Mouse (Mus musculus): Measurements from ENCODE around the gene Pde4c. TPM values are rescaled to one million over a fixed set of nuclear protein-coding genes. Genes with fewer than 3 reads are reported as not detected.

The Pde4c gene
- polyA plus RNA-seq, 1 experiment from 2014 or later = 0.54 TPM

- Histone ChIP-seq H3K4me3 (replicated peaks; ENCODE audit: low read length) (peak overlapping the region; percentile 20), H3K27ac (ENCODE audit: low read length) (no peak overlapping the region), H3K4me2 (ENCODE audit: low read length) (peak overlapping the region; percentile 43), H3K4me1 (replicated peaks; ENCODE audit: control insufficient read depth, insufficient read depth, low read length) (peaks cover 18% of the 10 kb centered on the region), H3K36me3 (ENCODE audit: control insufficient read depth, insufficient read depth) (peaks cover 21% of the 10 kb centered on the region), H3K9me3 (ENCODE audit: control insufficient read depth, low read length) (no peaks in the 10 kb centered on the region), H3K9ac (replicated peaks; ENCODE audit: low read depth, low read length) (peak overlapping the region; percentile 46), H3K27me3 (replicated peaks; ENCODE audit: control insufficient read depth, insufficient read depth, low read length) (no peaks in the 10 kb centered on the region)
- ATAC-seq = no peak
- 2% methylated on average over 34 of the region's 34 CpGs for WGBS
These were observed 42.5 kb downstream of the Pde4c start for GRCm38 (mm10) chr8:70765838-70766570.

GRCm38 (mm10) chr8:70766571-70767440, 43.3 kb downstream of the Pde4c start:
- peaks cover 28% of the 10 kb centered on the region for H3K36me3 ChIP-seq (ENCODE audit: control insufficient read depth, insufficient read depth)
- H3K9me3 ChIP-seq (ENCODE audit: control insufficient read depth, low read length) = no peaks in the 10 kb centered on the region
- no peaks in the 10 kb centered on the region for H3K27me3 ChIP-seq (replicated peaks; ENCODE audit: control insufficient read depth, insufficient read depth, low read length)
- H3K4me1 ChIP-seq (replicated peaks; ENCODE audit: control insufficient read depth, insufficient read depth, low read length) = peaks cover 14% of the 10 kb centered on the region
- WGBS = 9% methylated on average over 21 of the region's 21 CpGs
- no peak for ATAC-seq
- H3K27ac ChIP-seq (ENCODE audit: low read length) = no peak overlapping the region
- peak overlapping the region; percentile 46; the same call in 1 of the 2 replicates for H3K9ac ChIP-seq (replicated peaks; ENCODE audit: low read depth, low read length)
- peak overlapping the region; percentile 20 for H3K4me3 ChIP-seq (replicated peaks; ENCODE audit: low read length)
- H3K4me2 ChIP-seq (ENCODE audit: low read length) = peak overlapping the region; percentile 43

DNA sequence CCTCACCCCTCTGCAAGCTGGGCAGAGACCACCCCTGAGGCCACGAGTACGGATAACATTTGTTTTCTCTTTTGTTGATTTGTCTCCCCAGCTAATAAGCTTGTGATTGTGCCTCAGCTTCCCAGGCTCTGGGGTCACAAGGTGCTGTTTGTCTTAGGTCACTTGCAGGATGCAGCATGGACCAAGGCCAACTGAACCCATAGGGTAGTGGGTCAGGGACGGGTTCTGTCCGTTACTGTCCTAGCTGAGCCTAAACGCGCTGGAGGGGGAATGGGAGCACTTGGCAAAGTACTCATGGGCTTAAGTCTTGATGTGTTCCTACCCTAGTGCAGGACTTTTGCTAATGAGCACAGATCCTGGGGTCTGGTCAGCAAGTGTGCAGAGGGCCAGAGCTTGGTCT, 44.0 kb downstream of the Pde4c start:
- Histone ChIP-seq H3K9me3 (ENCODE audit: control insufficient read depth, low read length) (no peaks in the 10 kb centered on the region), H3K27me3 (replicated peaks; ENCODE audit: control insufficient read depth, insufficient read depth, low read length) (no peaks in the 10 kb centered on the region), H3K36me3 (ENCODE audit: control insufficient read depth, insufficient read depth) (peaks cover 32% of the 10 kb centered on the region), H3K4me3 (replicated peaks; ENCODE audit: low read length) (no peak overlapping the region), H3K4me1 (replicated peaks; ENCODE audit: control insufficient read depth, insufficient read depth, low read length) (peaks cover 16% of the 10 kb centered on the region), H3K4me2 (ENCODE audit: low read length) (no peak overlapping the region), H3K27ac (ENCODE audit: low read length) (no peak overlapping the region), H3K9ac (replicated peaks; ENCODE audit: low read depth, low read length) (no peak overlapping the region)
- no peak for ATAC-seq
- 79% methylated on average over 6 of the region's 6 CpGs for WGBS

- Histone ChIP-seq H3K4me2 (ENCODE audit: low read length) (no peak overlapping the region), H3K27me3 (replicated peaks; ENCODE audit: control insufficient read depth, insufficient read depth, low read length) (no peaks in the 10 kb centered on the region), H3K4me3 (replicated peaks; ENCODE audit: low read length) (no peak overlapping the region), H3K36me3 (ENCODE audit: control insufficient read depth, insufficient read depth) (peaks cover 34% of the 10 kb centered on the region), H3K4me1 (replicated peaks; ENCODE audit: control insufficient read depth, insufficient read depth, low read length) (peaks cover 24% of the 10 kb centered on the region), H3K9ac (replicated peaks; ENCODE audit: low read depth, low read length) (no peak overlapping the region), H3K27ac (ENCODE audit: low read length) (no peak overlapping the region), H3K9me3 (ENCODE audit: control insufficient read depth, low read length) (no peaks in the 10 kb centered on the region)
- ATAC-seq = no peak
- 94% methylated on average over 32 of the region's 32 CpGs for WGBS
These were observed 44.8 kb downstream of the Pde4c start for GRCm38 (mm10) chr8:70768231-70768776.

DNA sequence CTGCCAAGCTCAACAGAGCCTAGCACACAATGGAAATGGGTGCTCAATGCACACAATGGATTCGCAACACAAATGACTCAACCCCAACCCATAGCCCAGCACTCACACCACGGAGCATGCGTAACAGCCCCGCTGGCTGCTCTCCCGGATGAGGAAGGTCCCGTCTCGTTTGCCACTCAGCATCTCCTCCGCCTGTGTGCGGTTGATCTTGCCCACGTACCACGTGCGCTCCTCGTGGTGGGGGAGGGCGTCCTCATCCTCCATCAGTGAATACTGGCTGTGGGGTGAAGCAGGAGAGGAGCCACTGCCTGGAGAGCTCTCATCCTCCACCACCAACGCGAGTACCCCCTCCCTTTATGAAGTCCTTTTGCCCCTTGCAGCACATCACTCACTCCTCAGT, 45.4 kb downstream of the Pde4c start:
- WGBS = 86% methylated on average over 16 of the region's 16 CpGs
- Histone ChIP-seq H3K9me3 (ENCODE audit: control insufficient read depth, low read length) (no peaks in the 10 kb centered on the region), H3K9ac (replicated peaks; ENCODE audit: low read depth, low read length) (no peak overlapping the region), H3K4me2 (ENCODE audit: low read length) (no peak overlapping the region), H3K27me3 (replicated peaks; ENCODE audit: control insufficient read depth, insufficient read depth, low read length) (no peaks in the 10 kb centered on the region), H3K27ac (ENCODE audit: low read length) (no peak overlapping the region), H3K4me1 (replicated peaks; ENCODE audit: control insufficient read depth, insufficient read depth, low read length) (peaks cover 30% of the 10 kb centered on the region), H3K36me3 (ENCODE audit: control insufficient read depth, insufficient read depth) (peaks cover 34% of the 10 kb centered on the region), H3K4me3 (replicated peaks; ENCODE audit: low read length) (no peak overlapping the region)
- ATAC-seq = peak; percentile 2

GRCm38 (mm10) chr8:70769359-70769758, 45.8 kb downstream of the Pde4c start:
- WGBS = 4% methylated on average over 26 of the region's 26 CpGs
- peaks cover 34% of the 10 kb centered on the region for H3K36me3 ChIP-seq (ENCODE audit: control insufficient read depth, insufficient read depth)

DNA sequence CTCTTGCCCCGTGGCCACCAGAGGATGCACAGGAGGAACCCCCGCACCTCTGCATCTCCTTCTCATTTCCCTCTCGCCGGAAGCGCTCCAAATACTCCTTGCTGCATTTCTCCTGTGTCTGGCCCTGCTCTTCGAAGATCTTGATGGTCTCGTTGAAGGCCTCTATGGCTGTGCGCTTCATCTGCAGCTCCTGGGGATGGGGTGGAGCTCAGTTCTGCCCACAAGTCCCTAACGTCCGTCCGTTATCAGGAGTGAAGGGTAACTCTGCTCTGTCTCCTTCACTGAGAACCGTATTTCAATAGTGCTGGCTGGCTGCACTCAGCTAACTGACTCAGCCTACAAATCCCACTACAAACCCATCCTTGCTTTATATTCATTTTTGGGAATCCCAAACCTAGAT, 46.3 kb downstream of the Pde4c start:
- Histone ChIP-seq H3K4me1 (replicated peaks; ENCODE audit: control insufficient read depth, insufficient read depth, low read length) (peaks cover 39% of the 10 kb centered on the region), H3K4me3 (replicated peaks; ENCODE audit: low read length) (no peak overlapping the region), H3K27me3 (replicated peaks; ENCODE audit: control insufficient read depth, insufficient read depth, low read length) (no peaks in the 10 kb centered on the region), H3K9ac (replicated peaks; ENCODE audit: low read depth, low read length) (no peak overlapping the region), H3K4me2 (ENCODE audit: low read length) (no peak overlapping the region), H3K27ac (ENCODE audit: low read length) (no peak overlapping the region), H3K36me3 (ENCODE audit: control insufficient read depth, insufficient read depth) (peaks cover 38% of the 10 kb centered on the region), H3K9me3 (ENCODE audit: control insufficient read depth, low read length) (no peaks in the 10 kb centered on the region)
- 76% methylated on average over 12 of the region's 12 CpGs for WGBS
- ATAC-seq = no peak

More at GRCm38 (mm10) chr8:70769359-70769758, 45.8 kb downstream of the Pde4c start:
- Histone ChIP-seq H3K27ac (ENCODE audit: low read length) (no peak overlapping the region), H3K4me2 (ENCODE audit: low read length) (no peak overlapping the region), H3K9ac (replicated peaks; ENCODE audit: low read depth, low read length) (no peak overlapping the region), H3K4me1 (replicated peaks; ENCODE audit: control insufficient read depth, insufficient read depth, low read length) (peaks cover 34% of the 10 kb centered on the region), H3K4me3 (replicated peaks; ENCODE audit: low read length) (no peak overlapping the region), H3K27me3 (replicated peaks; ENCODE audit: control insufficient read depth, insufficient read depth, low read length) (no peaks in the 10 kb centered on the region), H3K9me3 (ENCODE audit: control insufficient read depth, low read length) (no peaks in the 10 kb centered on the region)
- peak; percentile 79 for ATAC-seq

- no peak overlapping the region for H3K27ac ChIP-seq (ENCODE audit: low read length)
- H3K9me3 ChIP-seq (ENCODE audit: control insufficient read depth, low read length) = no peaks in the 10 kb centered on the region
- H3K36me3 ChIP-seq (ENCODE audit: control insufficient read depth, insufficient read depth) = peaks cover 38% of the 10 kb centered on the region
- no peaks in the 10 kb centered on the region for H3K27me3 ChIP-seq (replicated peaks; ENCODE audit: control insufficient read depth, insufficient read depth, low read length)
- no peak overlapping the region for H3K4me3 ChIP-seq (replicated peaks; ENCODE audit: low read length)
- peaks cover 46% of the 10 kb centered on the region for H3K4me1 ChIP-seq (replicated peaks; ENCODE audit: control insufficient read depth, insufficient read depth, low read length)
- no peak for ATAC-seq
- no peak overlapping the region for H3K9ac ChIP-seq (replicated peaks; ENCODE audit: low read depth, low read length)
- 98% methylated on average over 13 of the region's 13 CpGs for WGBS
- no peak overlapping the region for H3K4me2 ChIP-seq (ENCODE audit: low read length)
These were observed 47.2 kb downstream of the Pde4c start for GRCm38 (mm10) chr8:70770748-70771147.

DNA sequence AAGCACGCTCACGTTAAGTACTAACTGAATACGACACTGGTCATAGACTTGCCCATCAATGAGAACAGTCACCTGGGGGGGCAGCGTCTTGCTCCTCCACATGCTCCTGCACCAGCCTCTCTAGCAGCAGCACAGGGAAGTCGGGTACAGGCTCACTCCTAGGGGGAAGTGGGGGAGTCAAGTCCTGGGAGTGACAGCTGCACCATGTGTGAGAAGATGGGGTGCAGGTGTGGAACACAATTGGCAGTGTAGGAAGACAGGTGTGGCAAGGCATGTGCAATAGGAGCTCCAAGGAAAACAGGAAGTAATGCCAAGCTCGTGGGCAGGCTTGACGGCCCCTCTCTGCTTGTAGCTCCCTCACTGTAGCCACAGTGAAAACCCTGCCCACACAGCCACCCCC, 47.7 kb downstream of the Pde4c start:
- H3K4me1 ChIP-seq (replicated peaks; ENCODE audit: control insufficient read depth, insufficient read depth, low read length) = peaks cover 44% of the 10 kb centered on the region
- H3K27me3 ChIP-seq (replicated peaks; ENCODE audit: control insufficient read depth, insufficient read depth, low read length) = no peaks in the 10 kb centered on the region
- H3K9ac ChIP-seq (replicated peaks; ENCODE audit: low read depth, low read length) = no peak overlapping the region
- no peak overlapping the region for H3K4me3 ChIP-seq (replicated peaks; ENCODE audit: low read length)
- no peak overlapping the region for H3K4me2 ChIP-seq (ENCODE audit: low read length)
- H3K36me3 ChIP-seq (ENCODE audit: control insufficient read depth, insufficient read depth) = peaks cover 38% of the 10 kb centered on the region
- no peak overlapping the region for H3K27ac ChIP-seq (ENCODE audit: low read length)
- H3K9me3 ChIP-seq (ENCODE audit: control insufficient read depth, low read length) = no peaks in the 10 kb centered on the region
- 89% methylated on average over 7 of the region's 7 CpGs for WGBS
- ATAC-seq = no peak
